Mouse (Mus musculus): ENCODE data around the gene Parp8.

- TF ChIP-seq POLR2A (IDR thresholded peaks at IDR 0.05; ENCODE audit: borderline replicate concordance, extremely low read depth, insufficient read depth, insufficient read length, poor library complexity, severe bottlenecking) = no peak
- TF ChIP-seq CTCF (IDR thresholded peaks at IDR 0.05; ENCODE audit: borderline replicate concordance, extremely low read depth, insufficient read depth, insufficient read length) = no peak
Observed at GRCm38 (mm10) chr13:116830984-116831383, 194.4 kb downstream of the Parp8 start.
